Mouse (Mus musculus): Measurements from ENCODE around the gene Plp1.

The Plp1 gene

DNA sequence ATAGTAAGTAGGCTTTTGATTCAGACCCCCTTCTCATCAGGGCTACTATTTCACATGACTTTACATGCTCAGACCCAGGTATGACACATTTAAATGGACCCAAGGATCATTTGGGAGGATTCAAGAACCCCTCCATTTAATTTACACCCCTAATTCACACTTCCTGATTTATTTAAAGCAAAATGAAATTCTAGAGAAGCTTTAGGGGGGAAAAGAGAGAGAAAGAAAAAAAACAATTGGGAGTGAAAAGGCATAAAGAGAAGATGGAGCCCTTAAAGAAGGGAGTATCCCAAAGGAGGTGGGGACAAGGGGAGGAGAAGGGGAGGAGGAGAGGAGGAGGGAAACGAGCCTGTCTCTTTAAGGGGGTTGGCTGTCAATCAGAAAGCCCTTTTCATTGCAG lies at the start of gene Plp1:
TSS of gene Plp1 (plus strand) at position 301 of the 400 bp plus-strand sequence.
- ChIA-PET POLR2A (interaction anchor here in 1 of 4 experiments (0.7 kb wide), 1 partner anchor 18 kb away, joined by 3 read pairs; no protein-coding TSS in a partner anchor), CTCF (no interaction called here)

DNA sequence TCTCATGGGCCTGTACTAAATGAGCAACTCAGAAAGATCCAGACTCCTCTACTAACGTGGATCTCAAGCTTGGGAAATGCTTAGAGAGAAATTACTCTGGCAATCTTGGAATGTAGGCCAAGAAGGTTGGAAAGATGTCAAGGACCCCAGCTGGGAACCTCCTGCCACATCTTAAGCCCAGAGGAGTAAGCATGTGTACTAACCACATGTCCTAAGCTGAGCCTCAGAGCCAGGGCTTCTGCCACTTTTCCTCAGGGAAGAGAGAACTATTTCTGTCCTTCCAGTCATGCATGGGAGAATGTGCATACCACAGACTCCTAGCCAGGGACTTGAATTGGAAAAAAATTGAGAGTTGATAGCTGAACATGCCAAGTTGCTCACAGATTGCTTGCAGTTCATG lies 49.4 kb upstream of the Plp1 start:
- POLR2A ChIA-PET: interaction anchor here in 1 of 4 experiments (1.0 kb wide), 1 partner anchor 44 kb away, joined by 3 read pairs; no protein-coding TSS in a partner anchor

GRCm38 (mm10) chrX:136778046-136778445 lies 44.4 kb upstream of the Plp1 start:
- ChIA-PET CTCF (interaction anchor here in 1 of 4 experiments (1.5 kb wide), 1 partner anchor 17 kb away, joined by 3 read pairs; no protein-coding TSS in a partner anchor), POLR2A (interaction anchor here in 1 of 4 experiments (0.9 kb wide), 2 partner anchors 11 to 22 kb away, joined by 3 read pairs; no protein-coding TSS in a partner anchor)

More for the DNA sequence above, 49.4 kb upstream of the Plp1 start:
- CTCF ChIA-PET: no interaction called here

GRCm38 (mm10) chrX:136779262-136779661 lies 43.2 kb upstream of the Plp1 start:
- CTCF ChIA-PET: interaction anchor here in 2 of 4 experiments (1.5 to 1.7 kb wide), 2 partner anchors 18 kb away, joined by 3 to 6 read pairs; no protein-coding TSS in a partner anchor
- POLR2A ChIA-PET: interaction anchor here in 2 of 4 experiments (0.8 to 1.2 kb wide), 2 partner anchors 12 to 18 kb away, joined by 3 to 5 read pairs; no protein-coding TSS in a partner anchor

DNA sequence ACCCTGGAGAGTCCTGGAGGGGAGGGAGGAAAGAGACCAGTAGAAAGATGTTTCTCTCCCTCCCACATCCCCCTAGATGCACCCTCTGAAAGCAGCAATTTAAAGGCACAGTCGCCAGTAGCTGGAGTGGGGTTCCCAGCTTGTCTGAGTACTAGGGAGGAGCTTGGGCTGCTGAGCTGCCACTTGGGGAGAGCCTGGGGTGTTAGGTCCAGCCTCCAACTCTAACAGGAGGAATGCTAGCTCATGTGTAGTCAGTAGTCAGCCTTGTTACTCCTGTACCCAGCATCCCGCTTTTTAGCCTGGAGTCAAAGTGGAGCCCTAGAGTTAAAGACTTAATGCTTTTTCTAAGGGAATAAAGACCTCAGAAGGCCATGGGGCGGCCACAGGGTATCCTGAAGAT lies 42.4 kb upstream of the Plp1 start, which contains the start of gene Glra4:
TSS of gene Glra4 (minus strand) at position 101 of the 400 bp plus-strand sequence.
- POLR2A ChIA-PET: interaction anchor here in 1 of 4 experiments (1.1 to 2.4 kb wide), 2 partner anchors 10 to 36 kb away, joined by 3 to 8 read pairs; partner anchors contain the start of gene Morf4l2
- CTCF ChIA-PET: interaction anchor here in 1 of 4 experiments (1.7 kb wide), 1 partner anchor 19 kb away, joined by 6 read pairs; no protein-coding TSS in a partner anchor

- CTCF ChIA-PET: interaction anchor here in 3 of 4 experiments (1.0 to 2.6 kb wide), 4 partner anchors 28 to 30 kb away, joined by 3 to 10 read pairs (median 6); no protein-coding TSS in a partner anchor
- POLR2A ChIA-PET: interaction anchor here in 3 of 4 experiments (0.5 to 1.6 kb wide), 17 partner anchors 9 to 617 kb away, joined by 3 to 19 read pairs (median 4); partner anchors contain the start of genes Glra4 (in 1 of the 3), Morf4l2 (in 1 of the 3), Tceal1 (in 1 of the 3) and Tceal8 (in 1 of the 3)
These were observed 33.0 kb upstream of the Plp1 start for GRCm38 (mm10) chrX:136789446-136789845.

- ChIA-PET CTCF (no interaction called here), POLR2A (no interaction called here)
These were observed 25.2 kb upstream of the Plp1 start for GRCm38 (mm10) chrX:136797223-136797622.

- ChIA-PET CTCF (interaction anchor here in 2 of 4 experiments (0.8 to 1.7 kb wide), 5 partner anchors 11 to 339 kb away, joined by 3 to 7 read pairs (median 4); no protein-coding TSS in a partner anchor), POLR2A (interaction anchor here in 2 of 4 experiments (0.5 to 1.2 kb wide), 3 partner anchors 18 to 221 kb away, joined by 3 to 4 read pairs (median 3); no protein-coding TSS in a partner anchor)
These were observed 2.7 kb upstream of the Plp1 start for GRCm38 (mm10) chrX:136819752-136820151.

GRCm38 (mm10) chrX:136820250-136820649 lies 2.2 kb upstream of the Plp1 start:
- POLR2A ChIA-PET: interaction anchor here in 2 of 4 experiments (0.5 to 1.2 kb wide), 3 partner anchors 18 to 59 kb away, joined by 3 to 6 read pairs (median 4); no protein-coding TSS in a partner anchor
- CTCF ChIA-PET: interaction anchor here (0.6 to 1.7 kb wide), 9 partner anchors 11 to 338 kb away, joined by 3 to 7 read pairs (median 3); no protein-coding TSS in a partner anchor

GRCm38 (mm10) chrX:136825016-136825415 lies 2.5 kb downstream of the Plp1 start:
- CTCF ChIA-PET: interaction anchor here in 1 of 4 experiments (1.2 kb wide), 1 partner anchor 63 kb away, joined by 4 read pairs; no protein-coding TSS in a partner anchor
- POLR2A ChIA-PET: interaction anchor here in 2 of 4 experiments (0.8 to 2.0 kb wide), 2 partner anchors 83 to 1336 kb away, joined by 3 to 5 read pairs; no protein-coding TSS in a partner anchor

GRCm38 (mm10) chrX:136828610-136829009 lies 6.1 kb downstream of the Plp1 start:
- ChIA-PET CTCF (no interaction called here), POLR2A (interaction anchor here in 2 of 4 experiments (0.5 to 1.0 kb wide), 2 partner anchors 20 to 85 kb away, joined by 3 to 7 read pairs; no protein-coding TSS in a partner anchor)

GRCm38 (mm10) chrX:136850300-136850699 lies 27.8 kb downstream of the Plp1 start:
- ChIA-PET CTCF (interaction anchor here (0.5 to 1.4 kb wide), 9 partner anchors 9 to 546 kb away, joined by 3 to 8 read pairs (median 4); no protein-coding TSS in a partner anchor), POLR2A (interaction anchor here in 1 of 4 experiments (0.7 to 1.3 kb wide), 3 partner anchors 14 to 121 kb away, joined by 3 to 4 read pairs (median 3); no protein-coding TSS in a partner anchor)

DNA sequence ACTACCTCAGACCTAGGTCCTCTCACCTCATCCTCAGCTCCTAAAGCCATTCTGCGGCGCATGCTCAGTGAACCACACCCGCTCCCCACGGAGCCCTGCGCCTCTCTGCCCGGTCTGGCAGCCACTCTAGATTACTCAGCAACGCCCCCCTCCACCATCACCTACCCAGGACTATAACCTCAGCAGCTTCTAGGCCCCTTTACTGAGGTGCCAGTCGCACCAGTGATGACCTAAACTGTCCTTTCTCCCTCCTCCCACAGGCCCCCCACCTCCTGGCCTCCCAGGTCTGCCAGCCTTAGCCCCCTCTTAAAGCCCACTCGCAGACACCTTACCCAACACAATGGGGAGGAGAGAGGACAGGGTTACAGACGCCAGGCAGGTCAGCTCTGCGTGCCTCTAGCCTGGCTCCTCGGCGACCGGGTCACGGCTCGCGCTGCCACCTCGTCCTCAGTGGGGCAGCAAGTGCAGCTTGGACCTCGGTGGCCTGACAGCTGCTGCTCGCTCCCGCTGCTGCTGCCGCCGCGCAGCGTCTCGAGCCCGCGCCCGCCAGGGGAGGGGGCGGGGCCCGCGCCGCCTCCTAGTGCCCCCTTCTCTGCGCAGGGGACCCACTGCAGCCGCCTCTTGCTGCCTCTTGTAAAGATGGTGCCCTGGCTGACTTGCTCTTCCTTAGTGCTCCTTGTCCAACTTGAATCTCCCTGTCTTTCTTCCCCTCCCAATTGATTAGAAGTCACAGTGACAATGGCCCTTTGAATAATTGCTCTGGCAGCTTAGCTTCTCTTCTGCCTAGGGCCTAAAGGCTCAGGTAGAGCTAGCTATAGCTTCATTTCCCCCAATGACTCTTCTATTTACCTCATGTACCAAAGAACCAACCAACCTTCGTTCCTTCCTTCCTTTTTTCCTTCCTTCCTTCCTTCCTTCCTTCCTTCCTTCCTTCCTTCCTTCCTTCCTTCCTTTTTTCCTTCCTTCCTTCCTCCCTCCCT lies 45.9 kb downstream of the Plp1 start, which contains the start of gene Rab9b:
TSS of gene Rab9b (minus strand) at position 695 of the 980 bp plus-strand sequence.
- ChIA-PET CTCF (no interaction called here), POLR2A (no interaction called here)
